Mouse (Mus musculus) thymus, postnatal 0 days (tissue): Measurements from ENCODE around the gene Fst. TPM values are rescaled to one million over a fixed set of nuclear protein-coding genes. Genes with fewer than 3 reads are reported as not detected.

ENCODE experiments used
- DNase-seq: peaks from one replicate; pipeline ENCODE4 v3.0.0-alpha.2; 2015; ENCODE audit warnings: low spot score
- polyA plus RNA-seq: library from polyadenylated mRNA; unstranded; fragments of >200 nt; fragmentation: Nextera tagmentation; extraction: Ambion mirVana; gene quantifications from 2 replicates; pipeline ENCODE4 v1.2.1, GENCODE M21; 2015

Gene Fst
- 4.9 and 6.6 TPM in 2 replicates for polyA plus RNA-seq

- peak; percentile 67 for DNase-seq
Observed at GRCm38 (mm10) chr13:114458886-114459700, at the start of gene Fst. Gene Fst, minus strand, starts transcription at chr13:114458951.

- DNase-seq = no peak
Observed at GRCm38 (mm10) chr13:114493826-114494225, 35.1 kb upstream of the Fst start.

GRCm38 (mm10) chr13:114488178-114488577, 29.4 kb upstream of the Fst start:
- DNase-seq = no peak

- DNase-seq = no peak
Observed at GRCm38 (mm10) chr13:114478329-114478728, 19.6 kb upstream of the Fst start.

GRCm38 (mm10) chr13:114469945-114470344, 11.2 kb upstream of the Fst start:
- DNase-seq = no peak

GRCm38 (mm10) chr13:114466269-114466919, 7.6 kb upstream of the Fst start:
- DNase-seq = no peak

- no peak for DNase-seq
Observed at GRCm38 (mm10) chr13:114465387-114465786, 6.6 kb upstream of the Fst start.

GRCm38 (mm10) chr13:114464824-114465223, 6.1 kb upstream of the Fst start:
- DNase-seq = no peak

GRCm38 (mm10) chr13:114462548-114463408, 4.0 kb upstream of the Fst start:
- no peak for DNase-seq

- peak; percentile 11 for DNase-seq
Observed at GRCm38 (mm10) chr13:114460306-114460892, 1.6 kb upstream of the Fst start.

GRCm38 (mm10) chr13:114459701-114460160, 980 bp upstream of the Fst start:
- DNase-seq = no peak

- DNase-seq = peak; percentile 51
Observed at GRCm38 (mm10) chr13:114458291-114458885, 363 bp downstream of the Fst start.

GRCm38 (mm10) chr13:114457567-114458120, 1.1 kb downstream of the Fst start:
- no peak for DNase-seq

GRCm38 (mm10) chr13:114456766-114457566, 1.8 kb downstream of the Fst start:
- DNase-seq = peak; percentile 19

GRCm38 (mm10) chr13:114456224-114456623, 2.5 kb downstream of the Fst start:
- DNase-seq = peak; percentile 29

- DNase-seq = no peak
Observed at GRCm38 (mm10) chr13:114455788-114456187, 3.0 kb downstream of the Fst start.

- DNase-seq = no peak
Observed at GRCm38 (mm10) chr13:114447213-114447612, 11.5 kb downstream of the Fst start.

- DNase-seq = no peak
Observed at GRCm38 (mm10) chr13:114432491-114432890, 26.3 kb downstream of the Fst start.

- DNase-seq = no peak
Observed at GRCm38 (mm10) chr13:114425230-114425629, 33.5 kb downstream of the Fst start.

- no peak for DNase-seq
Observed at GRCm38 (mm10) chr13:114420235-114420634, 38.5 kb downstream of the Fst start.
